Mouse (Mus musculus): ENCODE data around the gene Abcc8.

- TF ChIP-seq POLR2A (IDR thresholded peaks at IDR 0.05; ENCODE audit: control insufficient read depth, low read depth, low read length) (no peak), CTCF (IDR thresholded peaks at IDR 0.05; ENCODE audit: control insufficient read depth, insufficient read depth, insufficient replicate concordance, low read depth, low read length) (no peak)
Observed at GRCm38 (mm10) chr7:46201649-46202048, 21.8 kb upstream of the Abcc8 start.

Measured in testis, adult 2 months (tissue).